In genomic region chr2:49450931-49451636, GRCm38 (mm10) we compare ENCODE assay signal across 8 mouse cellular contexts. TPM values are rescaled to one million over a fixed set of nuclear protein-coding genes. Genes with fewer than 3 reads are reported as not detected.
DNase-seq lines count a peak whose midpoint lies in the region; ATAC-seq lines count a peak whose summit lies in the region.

Gene Epc2, plus strand, starts transcription at chr2:49451486.

- H3K4me2 ChIP-seq in intestine, embryonic 15.5 days (replicated peaks) = peak within 1 kb of the TSS; percentile 82

- intact Hi-C loops in left cerebral cortex, postnatal 14 days (cut with DNase I) = loop anchor here (5.0 kb wide), 2 partner anchors 121 to 281 kb away; no protein-coding TSS in a partner anchor

- H3K27me3 ChIP-seq in intestine, embryonic 15.5 days (replicated peaks) = no peaks in the 10 kb centered on the region

- WGBS in intestine, embryonic 15.5 days = under 1% methylated on average over 59 of the region's 88 CpGs

- peak; percentile 88 for ATAC-seq in intestine, embryonic 15.5 days
- ATAC-seq in megakaryocyte-erythroid progenitor cell, adult 5-6 weeks (replicated peaks; ENCODE audit: low FRiP score, low TSS enrichment, poor library complexity, severe bottlenecking) = peak; percentile 35; the same call in 1 of the 2 replicates

- H3K4me3 ChIP-seq in intestine, embryonic 15.5 days (replicated peaks) = peak within 1 kb of the TSS; percentile 85

- H3K4me1 ChIP-seq in intestine, embryonic 15.5 days (replicated peaks) = no peaks in the 10 kb centered on the region; the same call in 1 of the 2 replicates

- peak; percentile 90 for DNase-seq in adrenal gland, adult 2 months
- DNase-seq in embryo, embryonic 11 days = peak; percentile 90
- DNase-seq in gastrocnemius, postnatal 25 days = peak; percentile 85
- DNase-seq in left cerebral cortex, postnatal 14 days (ENCODE audit: low spot score in 2 of 2) = peak; percentile 81 to 85
- DNase-seq in right cerebral cortex, postnatal 14 days = peak; percentile 86
- peak; percentile 77 for DNase-seq in urinary bladder, postnatal 25 days (ENCODE audit: low spot score)

- no peaks in the 10 kb centered on the region for H3K9me3 ChIP-seq in intestine, embryonic 15.5 days

- H3K9ac ChIP-seq in intestine, embryonic 15.5 days = peak within 1 kb of the TSS; percentile 94

- peak within 1 kb of the TSS; percentile 99 for H3K27ac ChIP-seq in intestine, embryonic 15.5 days

- no peaks in the 10 kb centered on the region for H3K36me3 ChIP-seq in intestine, embryonic 15.5 days

RNA-seq across cellular contexts. Expression of gene Epc2, which starts in this region (rescaled TPM):
- total RNA-seq in adrenal gland, adult 2 months (2021) = 10 to 100 TPM; 19.3 to 22.1 TPM
- polyA plus RNA-seq in adrenal gland, adult 2 months (2012; rRNA removed) = 1.7 and 2.4 TPM in 2 replicates
- total RNA-seq in gastrocnemius, postnatal 25 days (2021) = 10 to 100 TPM; 10.9 to 11.9 TPM
- 5.0 and 5.9 TPM in 2 replicates for polyA plus RNA-seq in intestine, embryonic 15.5 days (2015; fragmentation: Nextera tagmentation; extraction: Ambion mirVana)
- 10 to 100 TPM; 43.0 to 46.9 TPM for total RNA-seq in left cerebral cortex, postnatal 14 days (2021)
- 15.9 and 22.3 TPM in 2 replicates for total RNA-seq in megakaryocyte-erythroid progenitor cell, adult 5-6 weeks (2014; fragmentation: Nextera tagmentation)
- total RNA-seq in megakaryocyte-erythroid progenitor cell, adult 5-6 weeks (2017) = 39.8 and 39.9 TPM in 2 replicates

Comparison
In these comparisons a context has a peak if more than half of its experiments do, and no peak if none do; other contexts are left out.
1. Peak in every context shown above with its lines: DNase-seq, ATAC-seq, H3K4me3 ChIP-seq and H3K27ac ChIP-seq.